Mouse (Mus musculus) lung, postnatal 0 days (tissue): ENCODE measurements around the gene Gm20662.
A peak's percentile ranks its signal among the peaks of the same experiment; 100 is the strongest.

Experiments
- CTCF ChIP-seq: IDR thresholded peaks from 2 replicates; pipeline ENCODE4 v1.5.1; 2016; ENCODE audit warnings: antibody characterized with exemption, mild to moderate bottlenecking
- EP300 ChIP-seq: IDR thresholded peaks from 2 replicates; pipeline ENCODE4 v1.6.1; 2016; ENCODE audit warnings: antibody characterized with exemption, mild to moderate bottlenecking, control low read depth

DNA sequence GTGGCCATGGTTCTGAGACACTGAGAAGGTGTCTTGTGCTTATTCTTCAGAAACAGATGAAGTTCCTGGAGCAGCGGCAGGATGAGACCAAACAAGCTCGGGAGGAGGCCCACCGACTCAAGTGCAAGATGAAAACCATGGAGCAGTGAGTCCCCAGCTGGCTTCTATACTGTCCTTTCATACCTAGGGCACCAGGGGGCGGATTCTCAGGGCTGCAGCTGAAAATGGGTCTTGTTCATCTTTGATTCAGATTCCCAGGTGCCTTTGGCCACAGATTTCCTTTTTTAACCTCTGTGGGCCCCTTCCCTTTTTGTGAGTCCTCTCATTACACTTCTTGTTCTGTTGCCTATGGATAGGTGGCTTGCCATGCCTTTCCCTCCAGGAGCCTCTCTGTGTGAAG is 35.2 kb upstream of the Gm20662 start:
- TF ChIP-seq EP300: no peak
- TF ChIP-seq CTCF: peak; percentile 51
